Mouse (Mus musculus): Measurements from ENCODE around the gene Cd3d.

DNA sequence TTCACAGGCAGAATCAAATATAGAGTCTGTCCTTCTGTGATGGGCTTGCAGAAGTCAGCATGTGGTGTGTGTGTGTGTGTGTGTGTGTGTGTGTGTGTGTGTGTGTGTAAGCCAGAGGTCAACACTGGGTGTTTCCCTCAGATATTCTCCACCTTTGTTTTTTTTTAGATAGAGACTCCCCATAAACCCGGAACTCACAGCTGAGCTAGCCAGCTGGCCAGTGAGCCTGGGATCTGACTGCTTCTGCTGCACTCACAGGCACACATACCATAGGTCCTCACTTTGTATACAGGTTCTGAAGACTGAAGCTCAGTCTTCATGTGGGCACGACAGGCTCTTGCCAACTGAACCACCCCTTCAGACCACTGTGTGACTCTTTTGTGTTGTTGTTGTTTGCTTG lies 50.7 kb downstream of the Cd3d start:
- TF ChIP-seq GATA1 (IDR thresholded peaks at IDR 0.05; ENCODE audit: low read length) (no peak), TAL1 (IDR thresholded peaks at IDR 0.05; ENCODE audit: low read length) (no peak)
